Mouse (Mus musculus) kidney, adult 8-10 months (tissue): ENCODE results near the gene Cyb5r3.

Experiments
- DNase-seq, 2 experiments: peaks; one replicate each; pipeline ENCODE4 v3.0.0; 2022

Gene Cyb5r3

GRCm38 (mm10) chr15:83172492-83173429 lies at the start of gene Cyb5r3:
Gene Cyb5r3 (minus strand): TSS chr15:83172592.
- no peak for DNase-seq

- DNase-seq = no peak
Observed at GRCm38 (mm10) chr15:83221721-83222120, 49.3 kb upstream of the Cyb5r3 start.

- DNase-seq = no peak
Observed at GRCm38 (mm10) chr15:83220368-83221013, 48.1 kb upstream of the Cyb5r3 start.

GRCm38 (mm10) chr15:83215322-83216216 lies 43.2 kb upstream of the Cyb5r3 start:
- DNase-seq = no peak

- DNase-seq = peak; percentile 70 to 77
Observed at GRCm38 (mm10) chr15:83210229-83210628, 37.8 kb upstream of the Cyb5r3 start.

GRCm38 (mm10) chr15:83209719-83210118 lies 37.3 kb upstream of the Cyb5r3 start:
- no peak for DNase-seq

- DNase-seq = no peak
Observed at GRCm38 (mm10) chr15:83209092-83209695, 36.8 kb upstream of the Cyb5r3 start.

GRCm38 (mm10) chr15:83204731-83205451 lies 32.5 kb upstream of the Cyb5r3 start:
- DNase-seq = peak; percentile 66 to 67

- DNase-seq = peak; percentile 55 to 70
Observed at GRCm38 (mm10) chr15:83202412-83202811, 30.0 kb upstream of the Cyb5r3 start.

- no peak for DNase-seq
Observed at GRCm38 (mm10) chr15:83193413-83193812, 21.0 kb upstream of the Cyb5r3 start.

- no peak for DNase-seq
Observed at GRCm38 (mm10) chr15:83182351-83182750, 10.0 kb upstream of the Cyb5r3 start.

- no peak for DNase-seq
Observed at GRCm38 (mm10) chr15:83181800-83182330, 9.5 kb upstream of the Cyb5r3 start.

GRCm38 (mm10) chr15:83180004-83180403 lies 7.6 kb upstream of the Cyb5r3 start:
- no peak for DNase-seq

- DNase-seq = no peak
Observed at GRCm38 (mm10) chr15:83176653-83177052, 4.3 kb upstream of the Cyb5r3 start.

GRCm38 (mm10) chr15:83173914-83174884 lies 1.8 kb upstream of the Cyb5r3 start:
- DNase-seq = no peak

GRCm38 (mm10) chr15:83171712-83172481 lies 495 bp downstream of the Cyb5r3 start:
- peak; percentile 97 for DNase-seq

GRCm38 (mm10) chr15:83170956-83171659 lies 1.3 kb downstream of the Cyb5r3 start:
- DNase-seq = no peak
